Mouse (Mus musculus): ENCODE results near the gene Ramp3. TPM values are rescaled to one million over a fixed set of nuclear protein-coding genes. Genes with fewer than 3 reads are reported as not detected.

The Ramp3 gene
- polyA plus RNA-seq, 1 experiment from 2014 or later = 3.3 TPM

DNA sequence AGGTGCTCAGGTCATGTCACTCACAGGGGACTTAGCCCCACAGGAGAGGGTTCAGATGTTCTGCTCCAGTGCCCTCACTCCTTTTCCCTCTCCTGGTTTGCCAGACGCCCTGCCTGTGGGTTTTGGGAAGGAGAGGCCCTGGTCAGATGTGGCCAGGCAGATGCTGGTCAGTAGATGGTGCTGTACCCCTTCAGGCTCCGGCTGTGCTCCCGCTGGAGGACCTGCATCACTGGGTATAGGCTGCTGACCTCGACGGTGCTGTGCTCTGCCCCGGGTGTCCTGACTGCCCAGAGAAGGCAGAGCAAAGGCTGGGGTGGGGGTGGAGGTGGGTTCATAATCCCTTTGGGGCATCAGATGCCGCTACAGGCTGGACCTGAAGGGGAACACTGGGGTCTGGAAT is 19.2 kb downstream of the Ramp3 start:
- Histone ChIP-seq H3K4me3 (no peak overlapping the region), H3K9me3 (replicated peaks) (no peaks in the 10 kb centered on the region), H3K27me3 (ENCODE audit: low read depth, poor library complexity, severe bottlenecking) (no peaks in the 10 kb centered on the region), H3K4me1 (peaks cover 11% of the 10 kb centered on the region), H3K36me3 (no peaks in the 10 kb centered on the region), H3K27ac (no peak overlapping the region)
- DNase-seq (ENCODE audit: low spot score) = no peak
- 31% methylated on average over 7 of the region's 7 CpGs for WGBS

DNA sequence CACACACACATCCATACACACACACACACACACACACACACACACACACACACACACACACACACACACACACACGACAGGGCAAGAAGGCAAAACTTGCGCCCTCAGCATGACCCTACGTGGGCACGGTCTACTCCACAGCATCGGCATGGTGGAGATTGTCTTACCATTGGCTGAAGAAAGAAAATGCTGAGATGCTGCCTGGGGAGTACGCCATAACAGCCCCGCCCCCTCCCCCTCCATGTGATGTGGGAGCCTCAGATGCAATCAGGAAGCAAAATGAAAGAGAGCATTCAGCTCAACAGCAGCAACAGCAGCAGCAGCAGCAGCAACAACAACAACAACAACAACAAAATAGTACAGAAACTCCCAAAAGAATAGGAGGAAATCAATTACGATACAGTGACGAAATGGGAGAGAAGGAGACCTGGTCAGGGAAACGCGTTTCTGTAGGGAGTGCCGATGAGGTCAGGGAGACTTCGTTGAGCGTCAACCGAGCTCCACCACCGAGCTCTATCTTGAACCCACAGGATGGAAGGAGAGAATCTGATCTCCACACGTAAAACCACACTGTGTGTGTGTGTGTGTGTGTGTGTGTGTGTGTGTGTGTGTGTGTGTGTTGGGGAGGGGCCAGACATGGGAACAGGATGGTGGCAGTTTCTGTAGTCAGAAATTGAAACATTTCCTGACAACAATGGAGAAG is 21.5 kb downstream of the Ramp3 start:
- DNase-seq (ENCODE audit: low spot score) = no peak

DNA sequence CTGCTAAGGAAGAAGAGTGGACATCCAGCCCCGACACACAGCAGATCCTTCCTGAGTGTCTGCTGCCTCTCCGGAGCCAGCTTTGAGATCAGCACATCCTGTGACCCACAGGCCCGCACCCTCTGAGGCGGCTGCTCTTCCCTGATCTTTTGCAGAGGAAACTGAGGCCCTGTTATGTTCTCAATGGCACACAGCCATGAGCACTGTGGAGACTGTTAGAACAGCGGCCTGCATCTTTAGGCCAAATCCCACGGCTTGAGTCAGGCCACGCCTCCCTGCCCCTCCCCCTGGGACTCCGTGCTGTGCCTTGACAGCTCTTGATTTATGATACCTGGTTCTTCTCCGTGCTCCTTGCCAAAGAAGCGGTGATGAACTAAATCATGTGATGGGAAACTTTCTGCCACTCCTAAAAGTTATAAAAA is 22.1 kb downstream of the Ramp3 start:
- no peak overlapping the region; the same call in 1 of the 2 replicates for H3K4me3 ChIP-seq
- peaks cover 11% of the 10 kb centered on the region for H3K4me1 ChIP-seq
- H3K27ac ChIP-seq = peak overlapping the region; percentile 76
- H3K36me3 ChIP-seq = no peaks in the 10 kb centered on the region
- DNase-seq (ENCODE audit: low spot score) = peak; percentile 65
- H3K27me3 ChIP-seq (ENCODE audit: low read depth, poor library complexity, severe bottlenecking) = no peaks in the 10 kb centered on the region
- 25% methylated on average over 10 of the region's 10 CpGs for WGBS
- no peaks in the 10 kb centered on the region for H3K9me3 ChIP-seq (replicated peaks)

More for the DNA sequence above, 21.5 kb downstream of the Ramp3 start:
- WGBS = 75% methylated on average over 17 of the region's 17 CpGs
- Histone ChIP-seq H3K27ac (peak overlapping the region; percentile 76), H3K4me1 (peaks cover 11% of the 10 kb centered on the region), H3K36me3 (no peaks in the 10 kb centered on the region), H3K9me3 (replicated peaks) (no peaks in the 10 kb centered on the region), H3K27me3 (ENCODE audit: low read depth, poor library complexity, severe bottlenecking) (no peaks in the 10 kb centered on the region), H3K4me3 (no peak overlapping the region)

DNA sequence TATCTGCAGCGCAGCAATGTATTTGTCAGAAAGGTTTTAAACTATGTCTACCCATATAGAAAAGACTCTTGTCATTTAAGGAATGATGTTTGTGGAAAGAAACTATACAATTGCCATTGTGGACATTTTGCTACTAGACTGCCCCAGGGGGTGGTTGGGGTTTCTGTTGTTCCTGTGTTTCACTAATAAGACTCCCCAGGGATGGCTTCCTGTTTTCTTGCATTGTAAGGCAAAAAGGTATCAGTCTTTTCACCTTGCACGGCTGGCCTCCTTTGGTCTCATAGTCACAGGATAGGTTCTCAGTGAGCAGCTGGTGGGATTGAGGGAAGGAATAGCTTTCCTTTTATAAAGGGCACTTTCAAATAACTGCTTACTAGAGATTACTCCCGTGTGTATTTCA is 26.4 kb downstream of the Ramp3 start:
- no peak overlapping the region for H3K4me3 ChIP-seq
- H3K4me1 ChIP-seq = peaks cover 10% of the 10 kb centered on the region
- 76% methylated on average over 3 of the region's 3 CpGs for WGBS
- H3K27me3 ChIP-seq (ENCODE audit: low read depth, poor library complexity, severe bottlenecking) = no peaks in the 10 kb centered on the region
- H3K9me3 ChIP-seq (replicated peaks) = no peaks in the 10 kb centered on the region
- DNase-seq (ENCODE audit: low spot score) = no peak
- no peaks in the 10 kb centered on the region for H3K36me3 ChIP-seq
- H3K27ac ChIP-seq = no peak overlapping the region

DNA sequence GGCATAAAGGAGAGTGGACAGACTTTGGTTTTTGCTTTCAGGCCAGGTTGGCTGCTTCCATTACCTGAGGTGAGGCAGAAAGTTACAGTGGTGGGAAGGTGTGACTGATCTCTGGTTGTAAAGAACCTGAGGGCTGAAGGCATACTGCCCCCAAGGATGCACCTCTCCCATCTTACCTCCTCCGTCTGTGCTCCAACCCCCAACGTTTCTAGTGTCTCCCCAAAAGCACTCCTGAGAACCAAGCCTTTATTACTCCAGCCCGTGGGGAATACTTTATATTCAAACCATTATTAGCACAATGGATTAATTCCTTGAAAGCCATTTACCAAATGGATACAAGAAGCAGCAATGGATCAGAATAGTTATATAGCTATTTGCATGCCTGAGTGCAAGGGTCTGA is 30.6 kb downstream of the Ramp3 start:
- no peak overlapping the region for H3K27ac ChIP-seq
- WGBS = 81% methylated on average over 3 of the region's 3 CpGs
- H3K27me3 ChIP-seq (ENCODE audit: low read depth, poor library complexity, severe bottlenecking) = no peaks in the 10 kb centered on the region
- DNase-seq (ENCODE audit: low spot score) = no peak
- H3K36me3 ChIP-seq = no peaks in the 10 kb centered on the region
- H3K9me3 ChIP-seq (replicated peaks) = no peaks in the 10 kb centered on the region
- no peaks in the 10 kb centered on the region for H3K4me1 ChIP-seq
- H3K4me3 ChIP-seq = no peak overlapping the region

DNA sequence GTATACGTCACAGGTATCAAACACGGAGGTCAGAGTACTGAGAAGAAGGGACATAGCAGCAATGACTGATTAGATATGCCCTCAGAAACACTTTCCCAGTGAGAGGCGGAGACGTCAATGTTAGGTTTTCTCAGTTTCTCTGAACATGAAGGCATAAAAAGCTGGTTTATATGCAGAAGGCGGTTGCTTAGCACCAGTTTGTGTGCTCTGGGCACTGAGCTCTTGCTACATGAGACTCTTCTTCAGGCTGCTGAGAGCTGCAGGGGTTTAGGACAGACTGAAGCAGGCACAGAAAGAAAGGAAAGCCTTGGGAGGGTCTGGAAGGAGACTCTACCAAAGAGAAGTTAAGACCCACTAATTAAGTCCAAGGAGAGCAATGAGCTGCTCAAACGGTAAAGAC is 34.0 kb downstream of the Ramp3 start:
- no peaks in the 10 kb centered on the region for H3K9me3 ChIP-seq (replicated peaks)
- H3K4me3 ChIP-seq = no peak overlapping the region
- H3K27ac ChIP-seq = no peak overlapping the region
- 85% methylated on average over 6 of the region's 6 CpGs for WGBS
- H3K4me1 ChIP-seq = no peaks in the 10 kb centered on the region
- no peaks in the 10 kb centered on the region for H3K27me3 ChIP-seq (ENCODE audit: low read depth, poor library complexity, severe bottlenecking)
- no peak for DNase-seq (ENCODE audit: low spot score)
- H3K36me3 ChIP-seq = no peaks in the 10 kb centered on the region

DNA sequence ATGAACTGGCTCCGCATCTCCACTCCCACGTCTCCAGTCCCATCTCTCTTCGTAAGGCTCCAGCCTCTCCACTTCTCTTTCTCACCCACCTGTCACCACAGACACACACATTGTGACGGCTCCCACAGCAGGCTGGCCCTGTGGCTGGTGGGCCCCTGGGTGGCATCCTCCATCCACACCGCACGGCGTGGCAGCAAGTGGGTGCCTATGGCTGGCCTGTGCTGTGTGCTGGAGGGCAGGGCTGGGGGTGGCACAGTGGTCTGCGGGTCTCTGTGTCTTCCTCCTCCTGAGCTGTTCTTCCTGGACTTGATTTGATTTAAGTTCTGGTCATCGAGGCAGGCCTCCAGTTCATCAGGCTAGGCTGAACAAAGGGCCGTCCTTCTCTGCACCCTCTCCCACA is 35.8 kb downstream of the Ramp3 start:
- Histone ChIP-seq H3K4me3 (no peak overlapping the region), H3K4me1 (no peaks in the 10 kb centered on the region), H3K27me3 (ENCODE audit: low read depth, poor library complexity, severe bottlenecking) (no peaks in the 10 kb centered on the region), H3K27ac (no peak overlapping the region), H3K9me3 (replicated peaks) (no peaks in the 10 kb centered on the region), H3K36me3 (no peaks in the 10 kb centered on the region)
- DNase-seq (ENCODE audit: low spot score) = no peak
- 93% methylated on average over 10 of the region's 10 CpGs for WGBS

DNA sequence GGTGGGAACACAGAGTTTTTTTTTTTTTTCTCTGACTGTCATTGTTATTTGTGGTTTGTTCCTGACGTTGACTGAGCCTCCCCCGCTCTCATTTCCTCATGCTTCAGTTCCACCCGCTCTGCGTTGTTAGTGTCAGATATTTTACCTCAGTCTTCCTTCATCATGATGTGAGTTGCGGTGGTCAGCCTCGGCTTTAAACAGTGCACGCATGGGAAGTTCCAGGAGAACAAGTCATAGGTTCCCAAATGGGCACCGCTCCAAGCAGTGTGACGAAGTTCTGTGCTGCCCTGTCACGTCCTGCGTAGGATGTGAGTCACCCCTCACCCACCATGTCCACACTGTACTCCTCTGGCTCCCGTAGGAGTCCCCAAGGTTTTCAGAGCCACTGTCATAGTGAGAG is 36.9 kb downstream of the Ramp3 start:
- 83% methylated on average over 12 of the region's 12 CpGs for WGBS
- H3K4me3 ChIP-seq = no peak overlapping the region

DNA sequence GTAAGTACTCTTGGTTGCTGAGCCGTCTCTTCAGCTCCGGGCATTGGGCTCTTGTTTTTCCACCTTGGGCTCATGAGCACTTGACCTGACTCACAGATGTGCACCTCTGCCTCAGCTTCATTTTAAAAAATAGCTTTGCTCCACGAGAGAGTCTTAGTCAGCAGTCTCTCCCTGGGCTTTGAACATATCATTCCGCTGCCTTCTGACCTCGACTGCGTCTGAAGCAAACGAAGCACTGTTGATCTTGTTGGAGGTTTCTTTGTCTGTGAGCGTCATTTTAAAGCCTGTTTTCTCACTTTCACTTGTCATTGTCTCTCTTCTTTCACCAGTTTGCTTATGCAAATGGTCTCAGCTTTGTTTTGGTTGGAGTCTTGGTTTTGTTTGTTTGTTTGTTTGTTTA is 38.2 kb downstream of the Ramp3 start:
- no peak for DNase-seq (ENCODE audit: low spot score)
- H3K4me1 ChIP-seq = no peaks in the 10 kb centered on the region
- H3K4me3 ChIP-seq = no peak overlapping the region
- 82% methylated on average over 8 of the region's 8 CpGs for WGBS
- H3K9me3 ChIP-seq (replicated peaks) = no peaks in the 10 kb centered on the region
- H3K36me3 ChIP-seq = no peaks in the 10 kb centered on the region
- no peak overlapping the region for H3K27ac ChIP-seq
- no peaks in the 10 kb centered on the region for H3K27me3 ChIP-seq (ENCODE audit: low read depth, poor library complexity, severe bottlenecking)

More for the DNA sequence above, 36.9 kb downstream of the Ramp3 start:
- DNase-seq (ENCODE audit: low spot score) = no peak
- Histone ChIP-seq H3K9me3 (replicated peaks) (no peaks in the 10 kb centered on the region), H3K27ac (no peak overlapping the region), H3K27me3 (ENCODE audit: low read depth, poor library complexity, severe bottlenecking) (no peaks in the 10 kb centered on the region), H3K4me1 (no peaks in the 10 kb centered on the region), H3K36me3 (no peaks in the 10 kb centered on the region)

DNA sequence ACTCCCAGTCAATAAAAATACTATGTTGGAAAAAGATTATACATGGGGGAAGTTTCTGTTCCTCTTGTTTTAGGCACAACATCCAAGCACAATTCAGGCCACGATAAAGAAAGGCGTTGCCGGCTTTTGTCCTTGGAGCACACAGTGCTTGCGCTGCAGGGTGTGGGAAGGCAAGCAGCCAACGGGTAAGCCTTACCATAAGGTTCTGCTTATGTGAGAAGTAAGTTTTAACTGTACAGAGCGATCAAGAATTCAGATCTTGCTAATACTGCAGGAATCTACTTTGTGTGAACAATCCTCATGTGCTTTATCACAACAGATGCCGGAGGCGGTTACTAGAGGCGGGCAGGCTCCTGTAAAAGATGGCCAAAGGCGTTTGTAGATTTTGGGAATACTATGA is 39.4 kb downstream of the Ramp3 start:
- no peaks in the 10 kb centered on the region for H3K4me1 ChIP-seq
- 96% methylated on average over 10 of the region's 10 CpGs for WGBS
- no peaks in the 10 kb centered on the region for H3K27me3 ChIP-seq (ENCODE audit: low read depth, poor library complexity, severe bottlenecking)
- H3K27ac ChIP-seq = no peak overlapping the region
- H3K36me3 ChIP-seq = no peaks in the 10 kb centered on the region
- H3K9me3 ChIP-seq (replicated peaks) = no peaks in the 10 kb centered on the region
- no peak for DNase-seq (ENCODE audit: low spot score)
- H3K4me3 ChIP-seq = no peak overlapping the region

DNA sequence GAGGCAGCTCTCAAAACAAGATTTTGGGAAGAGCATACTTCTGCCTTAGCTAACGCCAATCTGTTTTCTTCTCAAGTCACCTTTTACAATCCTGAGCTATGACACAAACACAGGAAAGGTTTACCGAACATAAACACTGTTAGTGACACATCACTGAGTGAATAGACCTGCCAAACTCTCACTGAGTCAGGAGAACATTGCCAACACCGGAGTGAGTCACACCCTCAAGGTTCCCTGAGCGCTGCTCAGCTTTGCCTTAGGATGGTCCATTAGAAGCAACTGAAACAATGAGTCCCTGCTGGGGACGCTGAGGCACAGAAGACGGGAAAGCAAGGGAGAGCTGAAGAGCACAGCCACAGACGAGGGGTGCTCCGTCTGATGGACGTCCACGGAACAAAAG is 40.0 kb downstream of the Ramp3 start:
- no peak overlapping the region for H3K27ac ChIP-seq
- H3K4me3 ChIP-seq = no peak overlapping the region
- no peaks in the 10 kb centered on the region for H3K36me3 ChIP-seq
- no peaks in the 10 kb centered on the region for H3K9me3 ChIP-seq (replicated peaks)
- H3K27me3 ChIP-seq (ENCODE audit: low read depth, poor library complexity, severe bottlenecking) = no peaks in the 10 kb centered on the region
- 87% methylated on average over 10 of the region's 10 CpGs for WGBS
- no peaks in the 10 kb centered on the region for H3K4me1 ChIP-seq
- DNase-seq (ENCODE audit: low spot score) = no peak

DNA sequence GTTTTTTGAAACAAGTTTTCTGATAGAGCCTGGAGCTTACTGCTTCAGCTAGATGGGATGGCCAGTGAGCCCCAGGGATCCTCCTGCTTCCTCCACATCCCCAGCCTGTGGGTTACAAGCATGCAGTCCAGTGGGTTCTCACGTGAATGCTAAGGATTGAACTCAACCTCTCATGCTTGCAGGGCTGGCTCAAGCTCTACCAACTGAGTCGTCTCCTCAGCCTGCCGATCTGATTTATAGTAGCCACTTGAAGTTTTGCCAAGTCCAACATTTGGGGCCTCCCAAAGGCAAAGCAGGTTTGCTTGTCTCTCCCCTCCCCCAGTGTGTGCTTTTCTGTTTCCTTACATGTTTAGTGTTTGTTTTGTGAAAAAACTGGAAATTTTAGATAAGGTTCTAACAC is 43.9 kb downstream of the Ramp3 start:
- Histone ChIP-seq H3K36me3 (no peaks in the 10 kb centered on the region), H3K4me3 (no peak overlapping the region), H3K9me3 (replicated peaks) (no peaks in the 10 kb centered on the region), H3K27ac (no peak overlapping the region), H3K27me3 (ENCODE audit: low read depth, poor library complexity, severe bottlenecking) (no peaks in the 10 kb centered on the region), H3K4me1 (no peaks in the 10 kb centered on the region)
- WGBS = 73% methylated on average over 3 of the region's 3 CpGs
- DNase-seq (ENCODE audit: low spot score) = no peak

DNA sequence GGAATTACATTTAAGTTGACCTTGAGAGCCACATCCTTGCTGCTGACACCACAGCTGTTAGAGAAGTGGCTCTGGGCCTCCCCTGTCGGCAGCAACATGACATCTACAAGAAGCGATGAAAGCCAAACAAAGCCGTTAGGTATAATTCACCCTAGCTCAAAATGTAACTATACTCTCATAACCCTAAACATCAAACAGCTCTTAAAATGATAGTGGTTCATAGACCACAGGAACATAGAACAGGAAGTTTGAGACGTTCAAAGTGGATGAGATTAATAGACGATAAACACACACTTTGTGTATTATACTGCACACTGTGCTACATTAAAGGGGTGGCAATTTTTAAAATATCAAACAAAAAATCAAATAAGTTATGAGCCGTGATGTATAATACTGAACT is 46.5 kb downstream of the Ramp3 start:
- no peak overlapping the region for H3K27ac ChIP-seq
- H3K4me3 ChIP-seq = no peak overlapping the region
- DNase-seq (ENCODE audit: low spot score) = no peak
- WGBS = 90% methylated on average over 6 of the region's 6 CpGs
- no peaks in the 10 kb centered on the region for H3K4me1 ChIP-seq
- no peaks in the 10 kb centered on the region for H3K9me3 ChIP-seq (replicated peaks)
- no peaks in the 10 kb centered on the region for H3K27me3 ChIP-seq (ENCODE audit: low read depth, poor library complexity, severe bottlenecking)
- H3K36me3 ChIP-seq = no peaks in the 10 kb centered on the region

DNA sequence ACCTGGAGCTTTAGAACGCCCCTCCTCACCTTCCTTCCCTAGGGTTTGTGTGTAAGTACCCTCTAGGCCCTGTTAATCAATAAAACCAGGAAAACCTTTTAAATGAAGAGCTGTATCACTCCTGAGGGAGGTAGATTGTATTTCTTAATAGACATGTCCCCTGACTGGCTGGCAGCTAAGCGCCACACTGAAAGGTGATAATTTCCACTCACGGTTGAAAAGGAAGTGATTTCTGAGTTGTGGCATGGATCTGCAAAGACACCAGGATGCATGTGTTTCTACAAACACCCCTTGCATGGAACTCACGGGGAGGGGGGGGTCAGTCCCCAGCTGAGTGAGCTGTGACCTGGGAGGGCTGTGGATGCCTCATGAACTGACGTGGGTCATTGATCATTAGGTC is 47.2 kb downstream of the Ramp3 start:
- no peak for DNase-seq (ENCODE audit: low spot score)
- 86% methylated on average over 5 of the region's 5 CpGs for WGBS
- H3K36me3 ChIP-seq = no peaks in the 10 kb centered on the region

More for the DNA sequence above, 47.2 kb downstream of the Ramp3 start:
- Histone ChIP-seq H3K9me3 (replicated peaks) (no peaks in the 10 kb centered on the region), H3K27ac (no peak overlapping the region), H3K4me1 (no peaks in the 10 kb centered on the region), H3K4me3 (no peak overlapping the region), H3K27me3 (ENCODE audit: low read depth, poor library complexity, severe bottlenecking) (no peaks in the 10 kb centered on the region)

All from limb, embryonic 10.5 days (tissue).